Mouse (Mus musculus): ENCODE results near the gene Sidt2. TPM values are rescaled to one million over a fixed set of nuclear protein-coding genes. Genes with fewer than 3 reads are reported as not detected.
A peak's percentile ranks its signal among the peaks of the same experiment; 100 is the strongest.

The Sidt2 gene
- polyA plus RNA-seq, 1 experiment from 2014 or later: 39.2 TPM

- WGBS: 88% methylated on average over 13 of the region's 13 CpGs
Observed at GRCm38 (mm10) chr9:45944506-45945400, 10.3 kb downstream of the Sidt2 start.

GRCm38 (mm10) chr9:45943628-45944505 lies 11.2 kb downstream of the Sidt2 start:
- Histone ChIP-seq H3K27me3 (no peaks in the 10 kb centered on the region), H3K36me3 (peaks cover 94% of the 10 kb centered on the region), H3K9me3 (no peaks in the 10 kb centered on the region), H3K4me2 (no peak overlapping the region), H3K9ac (no peak overlapping the region), H3K4me3 (no peak overlapping the region), H3K27ac (replicated peaks) (no peak overlapping the region), H3K4me1 (replicated peaks) (no peaks in the 10 kb centered on the region)
- ATAC-seq (ENCODE audit: low read depth): no peak
- WGBS: 91% methylated on average over 8 of the region's 8 CpGs

More at GRCm38 (mm10) chr9:45944506-45945400, 10.3 kb downstream of the Sidt2 start:
- Histone ChIP-seq H3K36me3 (peaks cover 94% of the 10 kb centered on the region), H3K27ac (replicated peaks) (no peak overlapping the region), H3K4me2 (no peak overlapping the region), H3K27me3 (no peaks in the 10 kb centered on the region), H3K9ac (no peak overlapping the region), H3K4me3 (no peak overlapping the region), H3K9me3 (no peaks in the 10 kb centered on the region), H3K4me1 (replicated peaks) (no peaks in the 10 kb centered on the region)
- ATAC-seq (ENCODE audit: low read depth): no peak

GRCm38 (mm10) chr9:45942916-45943315 lies 12.1 kb downstream of the Sidt2 start:
- Histone ChIP-seq H3K4me3 (no peak overlapping the region), H3K36me3 (peaks cover 94% of the 10 kb centered on the region), H3K9me3 (no peaks in the 10 kb centered on the region), H3K4me2 (no peak overlapping the region), H3K27me3 (no peaks in the 10 kb centered on the region), H3K9ac (no peak overlapping the region), H3K4me1 (replicated peaks) (no peaks in the 10 kb centered on the region), H3K27ac (replicated peaks) (no peak overlapping the region)
- WGBS: 91% methylated on average over 8 of the region's 8 CpGs
- ATAC-seq (ENCODE audit: low read depth): no peak

- WGBS: 92% methylated on average over 16 of the region's 16 CpGs
- Histone ChIP-seq H3K27me3 (no peaks in the 10 kb centered on the region), H3K4me2 (no peak overlapping the region), H3K9me3 (no peaks in the 10 kb centered on the region), H3K27ac (replicated peaks) (no peak overlapping the region), H3K4me3 (no peak overlapping the region), H3K9ac (no peak overlapping the region), H3K4me1 (replicated peaks) (no peaks in the 10 kb centered on the region), H3K36me3 (peaks cover 91% of the 10 kb centered on the region)
- ATAC-seq (ENCODE audit: low read depth): no peak
Observed at GRCm38 (mm10) chr9:45942464-45942863, 12.6 kb downstream of the Sidt2 start.

GRCm38 (mm10) chr9:45941329-45941888 lies 13.6 kb downstream of the Sidt2 start:
- WGBS: 53% methylated on average over 17 of the region's 18 CpGs
- H3K36me3 ChIP-seq: peaks cover 81% of the 10 kb centered on the region
- no peaks in the 10 kb centered on the region for H3K4me1 ChIP-seq (replicated peaks)
- no peak for ATAC-seq (ENCODE audit: low read depth)
- no peaks in the 10 kb centered on the region for H3K27me3 ChIP-seq
- H3K9me3 ChIP-seq: no peaks in the 10 kb centered on the region
- no peak overlapping the region for H3K4me3 ChIP-seq
- H3K9ac ChIP-seq: no peak overlapping the region
- H3K4me2 ChIP-seq: no peak overlapping the region
- no peak overlapping the region for H3K27ac ChIP-seq (replicated peaks)

- H3K36me3 ChIP-seq: peaks cover 65% of the 10 kb centered on the region
- WGBS: 93% methylated on average over 6 of the region's 6 CpGs
Observed at GRCm38 (mm10) chr9:45939794-45940193, 15.3 kb downstream of the Sidt2 start.

GRCm38 (mm10) chr9:45938952-45939637 lies 16.0 kb downstream of the Sidt2 start:
- no peak overlapping the region for H3K27ac ChIP-seq (replicated peaks)
- no peak for ATAC-seq (ENCODE audit: low read depth)
- no peak overlapping the region for H3K4me2 ChIP-seq
- H3K27me3 ChIP-seq: 0 out of 2 replicates have a peak, but pooled peaks cover 3% of the 10 kb centered on the region
- H3K4me3 ChIP-seq: no peak overlapping the region
- peaks cover 58% of the 10 kb centered on the region for H3K36me3 ChIP-seq
- no peaks in the 10 kb centered on the region for H3K9me3 ChIP-seq
- H3K9ac ChIP-seq: no peak overlapping the region
- peaks cover 5% of the 10 kb centered on the region for H3K4me1 ChIP-seq (replicated peaks)
- 86% methylated on average over 15 of the region's 15 CpGs for WGBS

More at GRCm38 (mm10) chr9:45939794-45940193, 15.3 kb downstream of the Sidt2 start:
- Histone ChIP-seq H3K4me2 (no peak overlapping the region), H3K27ac (replicated peaks) (no peak overlapping the region), H3K4me1 (replicated peaks) (peaks cover 5% of the 10 kb centered on the region), H3K27me3 (0 out of 2 replicates have a peak, but pooled peaks cover 3% of the 10 kb centered on the region), H3K4me3 (no peak overlapping the region), H3K9me3 (no peaks in the 10 kb centered on the region), H3K9ac (no peak overlapping the region)
- no peak for ATAC-seq (ENCODE audit: low read depth)

- WGBS: 90% methylated on average over 8 of the region's 8 CpGs
- no peak for ATAC-seq (ENCODE audit: low read depth)
- no peak overlapping the region for H3K4me2 ChIP-seq
- H3K9me3 ChIP-seq: no peaks in the 10 kb centered on the region
- peaks cover 5% of the 10 kb centered on the region for H3K4me1 ChIP-seq (replicated peaks)
- no peak overlapping the region for H3K9ac ChIP-seq
- H3K4me3 ChIP-seq: no peak overlapping the region
- peaks cover 49% of the 10 kb centered on the region for H3K36me3 ChIP-seq
- H3K27ac ChIP-seq (replicated peaks): no peak overlapping the region
- H3K27me3 ChIP-seq: 0 out of 2 replicates have a peak, but pooled peaks cover 3% of the 10 kb centered on the region
Observed at GRCm38 (mm10) chr9:45938088-45938487, 17.0 kb downstream of the Sidt2 start.

- H3K36me3 ChIP-seq: peaks cover 41% of the 10 kb centered on the region
- no peak overlapping the region for H3K27ac ChIP-seq (replicated peaks)
- H3K4me1 ChIP-seq (replicated peaks): peaks cover 5% of the 10 kb centered on the region
- no peak overlapping the region for H3K4me2 ChIP-seq
- no peak overlapping the region for H3K4me3 ChIP-seq
- no peaks in the 10 kb centered on the region for H3K9me3 ChIP-seq
- H3K9ac ChIP-seq: no peak overlapping the region
- 29% methylated on average over 3 of the region's 3 CpGs for WGBS
- 0 out of 2 replicates have a peak, but pooled peaks cover 3% of the 10 kb centered on the region for H3K27me3 ChIP-seq
- ATAC-seq (ENCODE audit: low read depth): peak; percentile 67; the same call in 1 of the 2 replicates
Observed at GRCm38 (mm10) chr9:45936883-45937282, 18.2 kb downstream of the Sidt2 start.

GRCm38 (mm10) chr9:45935628-45936210 lies 19.3 kb downstream of the Sidt2 start, which contains the start of gene Tagln:
TSS of gene Tagln (minus strand) at chr9:45936058.
- WGBS: 13% methylated on average over 21 of the region's 21 CpGs
- Histone ChIP-seq H3K4me2 (peak within 1 kb of the TSS; percentile 43), H3K4me1 (replicated peaks) (peaks cover 5% of the 10 kb centered on the region), H3K27ac (replicated peaks) (no peak within 1 kb of the TSS), H3K36me3 (peaks cover 40% of the 10 kb centered on the region), H3K27me3 (0 out of 2 replicates have a peak, but pooled peaks cover 3% of the 10 kb centered on the region), H3K9me3 (no peaks in the 10 kb centered on the region), H3K9ac (peak within 1 kb of the TSS; percentile 35; the same call in 1 of the 2 replicates), H3K4me3 (peak within 1 kb of the TSS; percentile 21)
- ATAC-seq (ENCODE audit: low read depth): peak; percentile 40
